Mouse (Mus musculus) MEL (cell line): ENCODE data around the gene H2-M10.5. TPM values are rescaled to one million over a fixed set of nuclear protein-coding genes. Genes with fewer than 3 reads are reported as not detected.
"Not testable (repeated sequence)": the region's sequence is repeated elsewhere in the genome, so short reads cannot be mapped to it uniquely, and the experiment has no call there.

Source experiments
- DNase-seq: peaks from one replicate; pipeline ENCODE4 v3.0.0; 2011; ENCODE audit warnings: low read depth, low spot score
- H3K27ac ChIP-seq: 2 replicates; pipeline ENCODE4 v1.5.1; 2012; ENCODE audit warnings: low read depth, mild to moderate bottlenecking, control low read depth, low read length, moderate library complexity; ENCODE audit not compliant: control insufficient read depth
- H3K27me3 ChIP-seq, 2 experiments: fragments of 150-350 bp in 1 of 2; sonication (generic) in 1 of 2; 2 replicates each; pipeline ENCODE4 v1.6.1; 2012; ENCODE audit warnings: low read length in 2 of 2, mild to moderate bottlenecking in 2 of 2, improper control_type of control experiment in 1 of 2, moderate library complexity in 1 of 2; ENCODE audit not compliant: insufficient read depth in 2 of 2, control insufficient read depth in 1 of 2
- H3K36me3 ChIP-seq, 2 experiments: 2 replicates each; pipeline ENCODE4 v1.6.1; 2012 to 2014; ENCODE audit warnings: low read length in 2 of 2, improper control_type of control experiment in 1 of 2, inconsistent platforms in 1 of 2, mild to moderate bottlenecking in 1 of 2; ENCODE audit not compliant: insufficient read depth in 2 of 2, control insufficient read depth in 1 of 2
- H3K4me1 ChIP-seq, 2 experiments: fragments of 150-350 bp in 1 of 2; sonication (generic) in 1 of 2; 2 replicates each; pipeline ENCODE4 v1.6.1; 2012; ENCODE audit warnings: low read length in 2 of 2, improper control_type of control experiment in 1 of 2, mild to moderate bottlenecking in 1 of 2; ENCODE audit not compliant: insufficient read depth in 2 of 2, control insufficient read depth in 1 of 2
- H3K4me3 ChIP-seq, 2 experiments: fragments of 150-350 bp in 1 of 2; sonication (generic) in 1 of 2; 2 replicates each; pipeline ENCODE4 v1.5.1; 2012; ENCODE audit warnings: low read depth in 2 of 2, low read length in 2 of 2, mild to moderate bottlenecking in 2 of 2, moderate library complexity in 2 of 2, control low read depth in 1 of 2, improper control_type of control experiment in 1 of 2; ENCODE audit not compliant: control insufficient read depth in 1 of 2, insufficient read depth in 1 of 2
- H3K79me2 ChIP-seq: 2 replicates; pipeline ENCODE4 v1.6.1; 2012; ENCODE audit warnings: mild to moderate bottlenecking, low read length, moderate library complexity; ENCODE audit not compliant: control insufficient read depth, poor library complexity, insufficient read depth
- H3K9ac ChIP-seq: 2 replicates; pipeline ENCODE4 v1.6.1; 2012; ENCODE audit warnings: low read depth, mild to moderate bottlenecking, control low read depth, low read length, moderate library complexity; ENCODE audit not compliant: control insufficient read depth, poor library complexity, severe bottlenecking
- H3K9me3 ChIP-seq: fragments of 150-350 bp; sonication (generic); replicated peaks from 2 replicates; pipeline ENCODE4 v1.6.1; 2012; ENCODE audit warnings: mild to moderate bottlenecking, low read length, improper control_type of control experiment, moderate library complexity; ENCODE audit not compliant: insufficient read depth
- BHLHE40 ChIP-seq: IDR thresholded peaks from 2 replicates; pipeline ENCODE4 v1.6.1; 2012; ENCODE audit warnings: low read depth, mild to moderate bottlenecking, inconsistent platforms, low read length, improper control_type of control experiment, borderline replicate concordance
- CHD1 ChIP-seq: IDR thresholded peaks from 2 replicates; pipeline ENCODE4 v1.6.1; 2012; ENCODE audit warnings: low read depth, mild to moderate bottlenecking, inconsistent platforms, low read length, improper control_type of control experiment
- CTCF ChIP-seq, 3 experiments: IDR thresholded peaks in 2 of 3; conservative IDR thresholded peaks in 1 of 3; 2 replicates each; pipeline ENCODE4 v1.5.1; 2011 to 2012; ENCODE audit warnings: low read length in 3 of 3, low read depth in 2 of 3, mild to moderate bottlenecking in 2 of 3, improper control_type of control experiment in 1 of 3, inconsistent platforms in 1 of 3, mixed read lengths in 1 of 3, moderate library complexity in 1 of 3; ENCODE audit not compliant: control insufficient read depth in 1 of 3, insufficient read depth in 1 of 3, poor library complexity in 1 of 3, severe bottlenecking in 1 of 3
- E2F4 ChIP-seq: IDR thresholded peaks from 2 replicates; pipeline ENCODE4 v1.6.1; 2011; ENCODE audit warnings: low read depth, low read length, improper control_type of control experiment, borderline replicate concordance
- JUND ChIP-seq: IDR thresholded peaks from 2 replicates; pipeline ENCODE4 v1.6.1; 2011; ENCODE audit warnings: low read depth, mild to moderate bottlenecking, improper control_type of control experiment, low read length
- MXI1 ChIP-seq: IDR thresholded peaks from 2 replicates; pipeline ENCODE4 v1.6.1; 2011; ENCODE audit warnings: mild to moderate bottlenecking, low read depth, low read length, improper control_type of control experiment
- MYB ChIP-seq: IDR thresholded peaks from 2 replicates; pipeline ENCODE4 v1.6.1; 2011; ENCODE audit warnings: mild to moderate bottlenecking, low read depth, low read length, improper control_type of control experiment
- NELFE ChIP-seq: IDR thresholded peaks from 2 replicates; pipeline ENCODE4 v1.6.1; 2011; ENCODE audit warnings: low read depth, low read length, improper control_type of control experiment
- RAD21 ChIP-seq: IDR thresholded peaks from 2 replicates; pipeline ENCODE4 v1.6.1; 2011; ENCODE audit warnings: mild to moderate bottlenecking, low read depth, low read length, improper control_type of control experiment
- SIN3A ChIP-seq: IDR thresholded peaks from 2 replicates; pipeline ENCODE4 v1.6.1; 2012; ENCODE audit warnings: low read length, improper control_type of control experiment, inconsistent platforms
- UBTF ChIP-seq: IDR thresholded peaks from 2 replicates; pipeline ENCODE4 v1.6.1; 2012; ENCODE audit warnings: low read depth, mild to moderate bottlenecking, inconsistent platforms, low read length, improper control_type of control experiment, moderate library complexity, borderline replicate concordance; ENCODE audit not compliant: insufficient read depth
- polyA plus RNA-seq, 2 experiments: library from polyadenylated mRNA; stranded (reverse) in 1 of 2; unstranded in 1 of 2; fragments of >175 nt in 1 of 2; fragments of >200 nt in 1 of 2; gene quantifications; 2 replicates each; pipeline versions ENCODE4 v1.2.1 to v1.2.4; 2012; ENCODE audit warnings: low replicate concordance in 2 of 2, low read depth in 1 of 2; ENCODE audit not compliant: insufficient read length in 2 of 2, insufficient read depth in 1 of 2, missing spikeins in 1 of 2
- total RNA-seq: library from RNA; depleted of rRNA; stranded (reverse); fragments of 300-350 nt; gene quantifications from 2 replicates; pipeline ENCODE4 v1.2.3, GENCODE M21; 2012

The H2-M10.5 gene
- total and polyA plus RNA-seq, 3 experiments, result not detected

DNA sequence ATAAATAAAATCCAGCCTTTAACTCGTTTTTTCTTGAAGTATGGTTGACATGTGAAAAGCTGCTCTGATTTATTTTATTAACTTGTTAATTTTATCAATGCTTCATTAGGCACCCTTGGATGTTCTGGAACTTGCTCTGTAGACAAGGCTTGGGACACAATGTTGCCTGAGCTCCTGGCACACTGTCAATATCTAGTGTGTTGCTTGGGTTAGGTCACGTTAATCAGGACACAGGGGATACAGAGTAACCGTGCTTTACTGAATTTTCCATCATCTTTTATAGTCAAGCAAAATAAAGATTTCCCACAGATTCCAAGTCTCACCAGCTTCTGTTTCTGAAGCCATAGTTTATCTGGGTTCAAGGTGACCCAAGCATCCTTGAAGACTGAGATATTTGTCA, 8.8 kb downstream of the H2-M10.5 start:
- H3K27me3 ChIP-seq, result no peaks in the 10 kb centered on the region; a peak in 1 of 4 replicates
- no peak for DNase-seq
- no peak overlapping the region for H3K9ac ChIP-seq
- no peaks in the 10 kb centered on the region for H3K79me2 ChIP-seq
- H3K4me1 ChIP-seq, result no peaks in the 10 kb centered on the region
- H3K36me3 ChIP-seq, result no peaks in the 10 kb centered on the region
- H3K9me3 ChIP-seq, result no peaks in the 10 kb centered on the region
- H3K4me3 ChIP-seq, result no peak overlapping the region
- no peak overlapping the region for H3K27ac ChIP-seq
- no peak for TF ChIP-seq JUND
- TF ChIP-seq SIN3A, result no peak
- no peak for TF ChIP-seq MYB
- TF ChIP-seq CHD1, result no peak
- no peak for TF ChIP-seq MXI1
- TF ChIP-seq NELFE, result no peak

DNA sequence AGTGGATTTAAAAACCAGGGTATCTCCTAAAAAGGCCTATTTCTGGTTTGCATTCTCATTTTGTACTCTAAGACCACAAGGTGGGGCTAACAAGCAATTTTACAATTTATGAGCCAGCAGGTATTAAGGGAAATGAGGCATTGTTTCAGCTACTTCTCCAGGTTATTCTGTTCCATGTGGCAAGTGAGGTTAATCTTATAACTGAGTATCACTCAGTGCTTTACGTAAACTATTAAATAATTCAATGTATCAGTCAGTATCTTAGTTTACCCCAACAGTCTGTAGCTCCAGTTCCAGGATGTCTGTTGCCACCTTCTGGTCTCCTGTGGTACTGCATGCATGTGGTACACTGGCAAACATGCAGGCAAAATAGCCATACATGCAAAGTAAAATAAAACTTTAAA, 13.8 kb downstream of the H2-M10.5 start:
- H3K27ac ChIP-seq, H3K4me3 ChIP-seq, H3K4me1 ChIP-seq, H3K36me3 ChIP-seq, H3K79me2 ChIP-seq, H3K9ac ChIP-seq, H3K9me3 ChIP-seq, H3K27me3 ChIP-seq: not testable (repeated sequence)
- DNase-seq, result peak; percentile 52
- peak; percentile 32 to 63 (median 50) for TF ChIP-seq CTCF (IDR thresholded peaks at IDR 0.05 in 2 of 3, conservative IDR thresholded peaks at IDR 0.05 in 1 of 3; ENCODE audit: control insufficient read depth in 1 of 3, insufficient read depth in 1 of 3, low read depth in 2 of 3, low read length in 3 of 3, poor library complexity in 1 of 3, severe bottlenecking in 1 of 3)
- TF ChIP-seq RAD21, result 0 out of 2 replicates have a peak, but pooled peaks have one; percentile 1

DNA sequence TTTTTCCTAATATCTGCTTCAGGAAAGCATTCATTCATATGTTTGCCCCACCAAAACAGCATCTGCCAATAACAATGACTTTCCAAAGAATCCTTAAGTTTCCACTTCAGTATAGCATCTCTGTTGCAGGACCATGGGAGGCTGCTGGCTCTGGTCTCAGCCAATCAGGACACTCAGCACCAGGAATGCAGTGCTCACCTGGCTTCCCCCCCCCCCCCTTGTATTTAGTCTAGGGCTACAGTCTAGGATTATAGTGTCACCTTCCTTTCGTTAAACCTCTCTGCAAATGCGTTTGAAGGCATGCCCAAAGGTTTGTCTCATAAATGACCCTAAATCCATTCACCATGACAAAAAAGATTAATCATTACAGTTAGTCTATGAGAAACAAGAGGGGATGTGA, 15.6 kb downstream of the H2-M10.5 start:
- no peak overlapping the region for H3K9ac ChIP-seq
- no peak for TF ChIP-seq BHLHE40
- no peak for TF ChIP-seq UBTF
- no peak for TF ChIP-seq MYB
- no peak for TF ChIP-seq E2F4
- TF ChIP-seq, all 39 proteins: peak for 0
- Histone ChIP-seq H3K4me1 (no peaks in the 10 kb centered on the region), H3K79me2 (no peaks in the 10 kb centered on the region), H3K27ac (no peak overlapping the region), H3K27me3 (peaks cover 0 to 5% of the 10 kb centered on the region in 2 experiments; a peak in 1 of 4 replicates), H3K9me3 (no peaks in the 10 kb centered on the region), H3K36me3 (no peaks in the 10 kb centered on the region), H3K4me3 (no peak overlapping the region)
- no peak for DNase-seq
